Mouse (Mus musculus): Measurements from ENCODE around the gene Alkbh8. TPM values are rescaled to one million over a fixed set of nuclear protein-coding genes. Genes with fewer than 3 reads are reported as not detected.
A peak's percentile ranks its signal among the peaks of the same experiment; 100 is the strongest.
"Not testable (repeated sequence)": the region's sequence is repeated elsewhere in the genome, so short reads cannot be mapped to it uniquely, and the experiment has no call there.

Alkbh8 gene
- polyA plus RNA-seq (2012; rRNA removed), result 2.3 and 2.9 TPM in 2 replicates

DNA sequence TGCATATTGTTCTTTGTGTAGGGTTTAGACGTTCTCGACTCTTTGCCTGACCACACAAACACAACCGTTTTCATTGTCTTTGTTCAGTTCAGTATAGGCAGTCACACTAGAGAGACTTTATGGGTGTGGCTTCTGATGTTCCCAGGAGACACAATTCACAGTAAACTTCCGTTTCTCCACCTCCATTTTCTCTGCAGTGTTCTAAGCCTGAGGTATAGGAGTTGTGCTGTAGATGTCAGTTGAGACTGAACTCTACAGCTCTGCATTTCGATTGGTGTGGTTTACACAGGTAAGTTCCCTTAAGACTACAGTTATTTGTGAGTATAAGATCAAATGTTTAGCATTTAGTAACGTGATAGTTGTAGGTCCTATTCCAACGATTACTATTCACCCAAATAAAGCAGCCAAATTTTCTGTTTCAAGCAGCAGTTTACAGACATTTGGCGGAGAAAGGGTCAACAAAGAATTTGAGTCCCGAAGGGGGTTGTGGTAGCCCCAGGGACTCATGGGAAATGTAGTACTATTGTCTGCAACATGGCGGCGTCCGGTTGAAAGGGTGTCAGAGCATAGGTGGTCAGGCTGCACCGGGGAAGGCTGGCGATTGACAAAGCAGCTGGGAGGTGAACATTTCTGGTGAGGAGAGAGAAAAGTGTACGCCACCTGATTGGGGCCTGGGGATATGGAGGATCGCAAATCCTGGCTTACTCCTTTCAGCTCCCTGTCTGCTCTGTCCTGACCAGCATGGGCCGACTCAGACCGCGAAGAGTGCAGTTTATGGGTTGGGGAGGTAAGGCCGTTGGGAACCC lies at the start of gene Alkbh8:
Alkbh8 (plus strand) TSS at position 179 of the 806 bp plus-strand sequence.
- DNase-seq (ENCODE audit: low read depth), result peak; percentile 50

DNA sequence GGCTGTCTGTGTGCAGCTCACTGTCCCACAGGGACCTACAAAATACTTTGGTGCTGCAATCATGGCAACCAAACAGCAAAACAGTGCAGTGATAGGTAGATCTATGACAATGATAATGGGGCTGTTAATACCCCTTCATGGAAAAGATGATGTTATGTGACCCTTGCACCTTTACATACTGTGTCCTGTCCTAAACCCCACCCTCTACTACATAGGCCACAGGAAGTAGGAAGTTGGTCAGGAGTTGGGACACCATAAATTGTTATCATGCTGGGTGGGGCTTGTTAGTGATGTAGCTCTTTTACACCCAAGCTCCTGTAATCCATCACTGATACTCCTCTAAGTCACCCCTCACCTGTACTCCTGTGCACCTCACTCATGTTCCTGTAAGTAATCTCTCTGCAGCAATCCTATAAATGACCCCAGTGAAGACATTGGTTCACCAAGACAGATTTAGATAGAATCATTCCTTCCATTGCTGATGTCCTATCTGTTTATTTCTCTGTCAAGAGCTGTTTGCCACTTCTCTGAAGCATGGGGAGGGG lies 25.6 kb upstream of the Alkbh8 start:
- DNase-seq (ENCODE audit: low read depth), result no peak

DNA sequence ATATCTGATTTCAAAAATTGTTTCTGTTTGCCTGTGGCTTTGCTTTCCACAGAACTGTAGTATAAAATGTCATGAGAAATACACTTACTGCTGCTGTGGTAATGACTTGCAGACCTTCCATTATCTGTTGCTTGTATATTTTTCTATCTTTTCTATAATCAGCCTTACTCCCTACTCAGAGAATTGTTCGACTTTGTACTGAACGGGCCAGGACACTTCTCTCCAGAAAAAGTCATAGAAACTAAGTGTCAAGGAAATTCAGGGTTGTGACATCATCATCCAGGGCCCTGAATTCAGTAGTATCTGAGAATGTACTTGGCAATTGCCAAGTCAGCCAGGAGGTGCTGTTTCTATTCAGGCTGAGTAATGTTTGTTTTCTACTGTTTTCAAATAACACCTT lies 24.9 kb upstream of the Alkbh8 start:
- no peak for DNase-seq (ENCODE audit: low read depth)

DNA sequence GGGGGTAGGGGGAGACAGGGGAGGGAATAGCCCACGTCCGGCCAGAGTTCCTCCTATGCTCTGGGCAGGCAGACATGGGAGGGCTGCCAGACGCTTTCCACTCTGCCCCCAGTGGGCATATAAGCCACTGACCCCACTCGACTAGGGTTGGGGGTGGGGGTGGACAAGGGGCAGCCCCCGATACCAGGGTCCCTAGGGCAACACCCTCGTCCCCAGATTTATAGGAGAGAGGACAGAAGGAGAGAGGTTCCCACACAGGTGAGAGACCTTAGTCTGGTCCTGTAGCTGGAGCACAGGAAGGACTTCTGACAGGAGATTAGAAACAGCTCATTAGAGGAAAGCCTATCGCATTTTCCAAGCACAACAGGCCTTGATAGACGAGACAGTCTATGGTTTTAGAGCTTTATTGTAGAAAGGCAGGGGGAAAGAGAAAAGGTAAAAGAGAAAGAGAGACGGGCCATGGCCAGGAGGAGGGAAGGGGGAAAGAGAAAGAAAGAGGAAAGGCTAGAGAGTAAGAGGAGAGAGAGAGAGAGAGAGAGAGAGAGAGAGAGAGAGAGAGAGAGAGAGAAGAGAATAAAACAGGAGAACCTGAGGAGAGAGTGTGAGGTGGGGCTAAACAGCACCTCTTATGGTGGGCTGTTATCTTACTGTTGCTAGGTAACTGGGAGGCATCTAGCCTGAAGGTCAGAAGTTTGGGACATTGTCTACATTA lies 7.4 kb upstream of the Alkbh8 start:
- not testable (repeated sequence) for DNase-seq (ENCODE audit: low read depth)

DNA sequence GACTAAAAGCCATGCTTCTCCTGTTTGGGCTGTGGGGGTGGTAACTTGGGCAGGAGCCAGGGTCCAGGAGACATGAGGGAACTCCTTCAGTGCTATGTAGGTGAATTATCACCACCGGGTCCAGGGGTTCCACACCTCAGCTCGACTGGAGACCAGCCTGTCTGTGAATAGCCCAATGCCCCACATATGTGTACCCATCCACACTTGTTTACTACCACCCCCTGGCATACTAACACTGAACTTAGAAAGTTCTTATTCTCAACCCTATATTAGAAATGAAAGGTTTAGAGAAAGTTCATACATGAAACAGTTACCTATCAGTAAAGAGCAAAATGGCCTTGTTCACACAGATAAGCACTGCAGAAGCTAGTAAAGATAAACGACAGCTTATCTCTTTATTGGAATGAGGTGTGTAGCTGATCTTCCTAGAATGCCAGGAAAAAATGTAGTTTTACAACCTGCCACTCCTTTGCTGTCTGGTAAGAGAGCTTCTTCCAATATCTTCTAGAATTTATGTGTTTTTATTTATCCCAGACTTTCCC lies 6.8 kb upstream of the Alkbh8 start:
- no peak for DNase-seq (ENCODE audit: low read depth)

DNA sequence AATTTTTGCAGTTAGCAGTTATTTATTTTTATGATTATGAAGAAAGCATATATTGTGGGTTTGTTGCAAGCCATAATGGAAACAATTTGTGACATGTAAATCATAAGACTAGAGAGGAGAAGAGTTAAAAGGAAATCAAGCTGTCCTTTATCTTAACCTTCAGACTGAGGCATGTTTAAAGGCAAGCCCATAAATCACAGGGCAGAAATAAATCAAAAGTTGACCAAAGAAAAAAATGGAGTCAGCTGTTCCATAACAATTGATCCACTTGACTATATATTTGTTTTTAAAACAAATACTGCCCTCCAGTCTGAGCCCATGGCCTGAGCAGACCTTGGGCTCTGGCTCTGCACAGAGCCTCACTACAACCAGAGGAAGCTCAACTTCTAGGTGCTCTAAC lies 4.6 kb upstream of the Alkbh8 start:
- DNase-seq (ENCODE audit: low read depth), result no peak

DNA sequence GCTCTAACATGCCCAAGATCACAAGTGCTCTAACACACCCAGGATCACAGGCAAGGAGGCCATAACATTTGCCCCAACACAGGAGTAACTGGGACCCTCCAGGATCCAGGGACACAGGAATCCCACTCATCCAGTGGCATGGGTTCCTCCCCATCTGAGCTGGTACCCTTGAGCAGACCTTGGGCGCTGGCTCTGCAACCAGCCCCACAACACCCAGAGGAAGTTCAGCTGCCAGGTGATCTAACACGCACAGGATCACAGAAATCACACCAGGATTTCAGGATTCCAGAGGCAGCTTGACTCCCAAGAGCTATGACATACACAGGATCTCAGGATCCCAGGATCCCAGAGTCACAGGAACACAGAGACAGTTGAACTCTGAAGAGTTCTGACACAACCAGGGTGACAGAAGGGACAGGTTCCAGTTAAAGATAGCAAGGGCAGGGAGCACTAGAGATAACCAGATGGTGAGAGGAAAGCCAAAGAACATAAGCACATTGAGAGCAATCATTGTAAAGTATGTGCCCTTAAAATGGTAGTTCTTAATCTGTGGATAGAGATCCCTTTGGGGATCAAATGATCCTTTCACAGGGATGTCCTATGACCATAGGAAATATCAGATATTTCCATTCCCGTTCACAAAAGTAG lies 4.1 kb upstream of the Alkbh8 start:
- no peak for DNase-seq (ENCODE audit: low read depth)

DNA sequence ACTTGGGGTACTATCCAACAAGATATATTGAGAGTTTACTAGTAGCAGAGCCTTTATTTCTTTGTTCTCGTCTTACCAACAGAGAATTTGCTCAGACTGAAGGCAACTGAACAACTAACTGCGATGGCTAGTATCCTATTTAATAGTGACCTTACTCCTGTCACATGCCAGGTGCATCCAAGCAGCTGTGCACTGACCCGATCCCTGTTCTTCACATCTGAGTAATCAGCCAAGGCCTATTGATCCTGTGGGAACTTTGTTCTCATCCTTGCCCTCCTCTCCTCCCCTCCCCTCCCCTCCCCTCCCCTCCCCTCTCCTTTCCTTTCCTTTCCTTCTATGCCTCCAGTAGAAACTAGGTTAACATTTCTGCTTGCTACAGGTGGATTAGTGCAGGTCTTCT lies 1.7 kb downstream of the Alkbh8 start:
- DNase-seq (ENCODE audit: low read depth), result no peak

DNA sequence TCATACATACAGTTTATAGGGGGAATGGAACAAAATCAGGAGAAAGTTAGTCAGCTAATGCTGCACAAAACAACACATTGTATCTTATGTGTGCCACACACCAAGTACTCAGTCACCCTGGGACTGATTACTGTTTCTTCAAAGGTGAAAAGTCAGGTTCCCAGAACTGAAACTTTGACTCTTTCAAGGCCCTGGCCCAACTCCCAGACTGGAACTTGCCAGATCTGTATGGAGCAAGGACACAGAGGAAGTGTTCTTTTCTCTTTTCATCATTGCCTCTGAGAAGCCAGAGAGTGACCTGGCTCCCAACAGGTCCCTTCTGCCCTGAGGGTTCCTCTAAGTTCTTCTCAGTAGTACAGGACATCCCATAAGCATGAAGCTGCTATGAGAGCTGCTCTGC lies 10.2 kb downstream of the Alkbh8 start:
- peak; percentile 13 for DNase-seq (ENCODE audit: low read depth)

DNA sequence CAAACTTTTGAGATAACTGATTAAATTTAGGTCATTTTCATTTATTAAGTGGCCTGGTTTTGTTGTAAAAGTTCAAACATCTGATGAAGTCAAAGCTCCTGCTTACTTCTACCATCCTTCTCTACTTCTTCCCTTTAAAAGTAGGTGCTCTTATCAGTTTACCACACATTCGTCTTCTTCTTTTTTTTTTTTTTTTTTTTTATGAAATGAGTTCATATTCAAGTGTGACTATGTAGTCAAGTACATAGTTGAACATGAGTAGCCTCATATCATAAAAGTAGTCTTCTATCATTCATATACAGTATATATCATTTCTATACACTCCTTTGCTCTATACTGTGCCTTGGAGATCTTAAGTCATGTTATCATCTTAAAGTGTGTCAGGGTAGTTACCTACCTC lies 11.0 kb downstream of the Alkbh8 start:
- DNase-seq (ENCODE audit: low read depth), result no peak

DNA sequence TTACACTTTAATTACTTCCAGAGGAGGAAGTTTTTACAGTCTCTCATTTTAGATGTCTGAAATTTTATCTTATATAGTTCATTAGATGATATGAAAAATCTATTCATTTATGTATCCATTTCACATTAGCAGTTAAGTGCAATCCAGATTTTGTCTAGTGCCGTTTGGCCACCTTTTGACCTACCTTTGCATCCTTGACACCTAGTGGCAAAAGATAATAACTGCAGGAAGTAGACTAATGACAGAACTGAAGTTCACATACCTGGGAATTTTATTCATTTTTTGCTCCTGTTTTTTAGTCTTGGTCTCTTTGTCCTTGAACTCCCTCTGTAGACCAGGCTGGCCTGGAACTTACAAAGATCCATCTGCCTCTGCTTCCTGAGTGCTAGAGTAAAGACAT lies 15.1 kb downstream of the Alkbh8 start:
- DNase-seq (ENCODE audit: low read depth), result no peak

DNA sequence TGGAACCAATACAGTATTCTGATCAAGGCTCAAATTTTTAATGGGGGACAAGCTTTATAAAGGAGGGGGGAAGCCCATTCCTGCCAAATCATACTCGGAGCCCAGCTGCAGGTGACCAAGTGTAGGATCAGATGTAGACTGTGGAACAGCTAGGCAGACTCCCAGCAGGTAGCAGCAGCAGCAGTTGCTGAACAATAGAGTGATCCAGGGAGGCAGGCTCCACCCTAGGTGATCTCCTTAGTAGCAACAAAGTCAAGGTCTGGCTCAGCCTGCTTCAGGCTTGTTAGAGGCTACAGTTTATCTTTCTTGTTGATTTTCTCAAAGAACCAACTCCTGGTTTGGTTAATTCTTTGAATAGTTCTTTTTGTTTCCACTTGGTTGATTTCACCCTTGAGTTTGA lies 41.4 kb downstream of the Alkbh8 start:
- DNase-seq (ENCODE audit: low read depth), result not testable (repeated sequence)

DNA sequence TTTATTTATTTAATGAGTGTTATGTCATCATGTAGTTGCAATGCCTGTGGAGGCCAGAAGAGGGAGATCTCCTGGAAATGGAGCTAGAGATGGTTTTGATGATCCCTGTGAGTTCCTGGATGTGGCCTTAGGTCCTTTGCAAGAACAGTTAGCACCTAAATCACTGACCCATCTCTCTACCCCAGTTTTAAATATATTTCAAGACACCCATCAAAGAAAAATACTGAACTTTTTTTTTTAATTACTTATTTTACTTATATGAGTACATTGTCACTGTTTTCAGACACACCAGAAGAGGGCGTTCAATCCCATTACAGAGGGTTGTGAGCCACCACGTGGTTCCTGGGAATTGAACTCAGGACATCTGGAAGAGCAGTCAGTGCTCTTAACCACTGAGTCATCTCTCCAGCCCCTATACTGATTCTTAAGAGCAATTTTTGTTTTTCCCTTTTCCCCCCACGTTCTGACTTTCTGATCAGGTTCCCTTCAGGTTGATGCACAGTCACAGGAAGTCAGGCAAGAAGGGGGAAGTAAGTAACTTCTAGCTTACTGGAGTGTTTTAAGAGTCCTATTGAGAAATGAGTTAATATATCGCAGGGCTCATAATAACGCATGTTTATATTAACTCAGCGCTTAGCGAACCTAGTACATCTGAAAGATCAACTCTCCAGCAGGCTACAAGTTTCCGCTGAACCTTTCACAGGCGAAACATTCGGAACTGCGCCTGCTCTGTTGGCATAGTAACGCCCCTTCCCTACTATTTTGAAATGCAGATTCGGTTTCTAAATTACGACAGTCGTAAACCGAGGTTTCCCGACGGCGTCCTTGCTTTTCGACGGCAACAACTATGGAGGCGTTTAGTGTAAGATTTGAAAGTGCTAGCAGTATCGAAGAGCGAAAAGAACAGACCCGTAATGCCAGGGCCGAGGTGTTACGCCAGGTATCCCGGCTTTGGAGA lies 68.6 kb downstream of the Alkbh8 start, which contains the start of gene Cwf19l2:
Cwf19l2 (plus strand) TSS at position 342 of the 958 bp plus-strand sequence.
- DNase-seq (ENCODE audit: low read depth), result peak; percentile 82

DNA sequence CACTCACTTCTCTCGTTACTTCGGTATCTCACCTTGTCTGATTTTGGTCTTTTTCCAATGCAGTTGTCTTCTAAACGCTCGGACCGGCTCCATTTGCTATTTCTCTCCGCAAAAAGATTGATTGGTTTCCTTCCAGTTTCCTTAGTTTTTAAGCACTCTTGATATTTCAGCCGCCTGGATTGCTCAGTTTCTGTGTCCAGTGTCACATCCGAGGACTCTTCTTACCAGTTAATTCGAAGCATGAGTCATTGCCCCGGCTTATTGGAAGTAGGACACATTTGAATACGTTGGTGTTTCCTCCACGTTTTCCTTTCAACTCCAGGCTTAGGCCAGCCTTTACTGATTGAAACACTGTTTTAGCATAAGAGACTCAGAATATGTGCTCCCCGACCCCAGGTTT lies 69.4 kb downstream of the Alkbh8 start:
- DNase-seq (ENCODE audit: low read depth), result peak; percentile 26

DNA sequence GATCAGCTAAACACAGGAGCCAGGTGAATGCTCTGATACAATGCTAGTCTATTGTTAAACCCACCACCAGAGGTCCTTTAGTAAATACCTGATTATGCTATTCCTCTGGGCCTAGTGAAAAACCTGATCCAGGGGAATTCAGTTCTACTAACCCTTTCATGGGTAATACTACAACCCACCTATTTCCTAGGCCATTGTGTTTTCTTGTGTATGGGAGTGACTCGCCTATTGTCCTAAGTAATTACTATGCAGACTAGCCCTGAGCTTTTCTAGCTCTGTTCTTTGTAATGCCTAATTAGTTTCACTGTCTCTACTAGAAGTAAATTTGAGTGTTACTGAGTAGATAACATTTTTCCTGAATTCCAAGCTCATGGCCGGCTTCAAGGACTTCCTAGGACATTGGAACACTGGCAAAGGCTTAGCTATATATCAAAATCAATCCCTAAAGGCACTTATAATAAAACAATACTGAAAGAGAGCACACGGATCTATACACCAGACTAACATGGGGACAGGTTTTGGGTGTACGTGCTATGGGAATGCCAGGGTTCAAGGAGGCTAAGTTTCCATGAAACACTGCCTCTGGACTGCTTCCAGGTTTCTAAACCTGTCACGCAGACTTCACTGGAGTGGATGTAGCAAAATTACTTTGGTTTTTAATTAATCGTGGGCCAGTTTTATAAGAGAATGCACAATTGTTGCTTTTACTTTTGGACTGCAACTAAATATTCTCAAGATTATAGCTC lies 104.8 kb downstream of the Alkbh8 start:
- not testable (repeated sequence) for DNase-seq (ENCODE audit: low read depth)

Other genes starting within 250 kb of the Alkbh8 start
- gene Cwf19l2, start 68.5 kb downstream of the Alkbh8 start, polyA plus RNA-seq (2012; rRNA removed), result 0.80 and 1.5 TPM in 2 replicates
- 0.66 and 0.79 TPM in 2 replicates for gene Gucy1a2, start 197.6 kb downstream of the Alkbh8 start, polyA plus RNA-seq (2012; rRNA removed)

Measured in gonadal fat pad, adult 2 months (tissue).